Mouse (Mus musculus) bone marrow, adult 2 months (tissue): ENCODE measurements around the gene Myl4.

Experiments used
- CTCF ChIP-seq: fragments of 200-500 bp; IDR thresholded peaks from 2 replicates; pipeline ENCODE4 v1.5.1; 2011; ENCODE audit warnings: low read length, control low read depth; ENCODE audit not compliant: control insufficient read depth, insufficient read depth
- POLR2A ChIP-seq: fragments of 200-500 bp; IDR thresholded peaks from 2 replicates; pipeline ENCODE4 v1.6.1; 2011; ENCODE audit warnings: low read depth, mild to moderate bottlenecking, control low read depth, low read length, borderline replicate concordance; ENCODE audit not compliant: control insufficient read depth

GRCm38 (mm10) chr11:104549438-104550405 is 741 bp upstream of the Myl4 start:
- peak; percentile 47; the same call in 1 of the 2 replicates for TF ChIP-seq POLR2A
- peak; percentile 13; the same call in 1 of the 2 replicates for TF ChIP-seq CTCF
